Mouse (Mus musculus) kidney, adult 8-10 months (tissue): Measurements from ENCODE around the gene Hist4h4.

ENCODE experiments used
- DNase-seq, 2 experiments: peaks; one replicate each; pipeline ENCODE4 v3.0.0; 2022

The Hist4h4 gene

GRCm38 (mm10) chr6:136803739-136804633 is at the start of gene Hist4h4:
Hist4h4 (minus strand) TSS chr6:136804415.
- peak; percentile 94 to 96 for DNase-seq

DNA sequence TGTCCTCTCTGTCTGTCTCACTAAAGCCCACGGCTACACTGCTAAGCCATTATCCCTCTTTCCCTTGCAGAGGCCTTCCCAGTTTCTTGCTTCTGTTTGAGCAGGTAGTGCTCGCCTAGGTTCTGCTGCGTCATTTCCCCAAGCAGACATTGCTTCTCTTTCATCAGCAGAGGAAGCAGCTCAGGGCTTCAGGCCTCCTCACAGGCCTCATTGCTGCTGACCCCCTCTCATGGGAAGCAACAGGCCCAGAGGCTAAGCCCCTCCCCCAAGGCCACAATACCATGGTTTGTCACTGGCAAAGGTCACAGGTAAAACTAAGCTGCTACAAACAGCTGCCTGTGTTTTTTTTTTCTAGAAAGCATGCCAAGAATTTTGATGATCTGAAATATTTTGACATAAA is 48.5 kb upstream of the Hist4h4 start:
- DNase-seq, result peak in 1 of 2 experiments; percentile 14

GRCm38 (mm10) chr6:136852348-136852747 is 48.1 kb upstream of the Hist4h4 start:
- DNase-seq, result peak; percentile 31 to 43

- no peak for DNase-seq
These were observed 46.1 kb upstream of the Hist4h4 start for GRCm38 (mm10) chr6:136850267-136850666.

DNA sequence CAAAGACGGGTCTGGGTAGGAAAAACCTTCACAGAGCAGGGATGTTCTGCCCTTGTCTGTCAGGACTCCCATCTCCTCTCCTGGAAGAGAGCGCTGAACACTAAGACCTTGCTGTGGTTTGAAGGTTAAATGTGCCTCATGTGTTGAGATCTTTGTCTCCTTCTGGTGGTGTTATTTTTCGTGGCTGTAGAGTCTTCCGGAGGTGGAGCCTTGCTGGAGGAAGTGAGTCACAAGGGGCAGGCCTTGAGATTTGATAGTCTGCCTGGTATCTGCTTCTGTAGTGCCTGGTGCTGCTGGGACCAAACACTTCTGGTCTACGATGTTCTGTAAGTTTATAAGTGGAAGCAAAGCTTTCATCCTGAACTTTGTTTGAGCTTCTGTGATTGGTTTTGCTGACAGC is 44.8 kb upstream of the Hist4h4 start:
- DNase-seq, result no peak

DNA sequence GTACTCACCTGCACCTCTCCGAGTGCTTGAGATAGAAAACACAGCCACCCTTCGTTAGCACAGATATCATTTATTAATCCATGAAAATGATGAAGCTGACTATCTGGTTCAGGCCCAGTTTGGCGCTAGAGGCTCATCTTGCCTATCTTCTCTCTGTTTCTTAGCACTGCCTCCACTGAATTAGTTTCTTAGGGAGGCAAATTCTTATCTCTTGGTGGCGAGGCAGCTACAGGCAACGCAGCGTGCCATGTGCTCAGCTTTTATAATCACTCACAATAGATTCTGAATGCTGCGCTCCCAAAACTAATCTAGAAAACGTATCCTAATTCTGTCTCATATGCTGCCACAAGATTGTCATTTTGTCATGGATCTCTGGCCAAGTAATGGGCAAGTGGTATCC is 44.2 kb upstream of the Hist4h4 start:
- no peak for DNase-seq

GRCm38 (mm10) chr6:136847790-136848189 is 43.6 kb upstream of the Hist4h4 start:
- DNase-seq, result peak; percentile 32 to 67

- DNase-seq, result no peak
These were observed 43.1 kb upstream of the Hist4h4 start for GRCm38 (mm10) chr6:136847267-136847666.

DNA sequence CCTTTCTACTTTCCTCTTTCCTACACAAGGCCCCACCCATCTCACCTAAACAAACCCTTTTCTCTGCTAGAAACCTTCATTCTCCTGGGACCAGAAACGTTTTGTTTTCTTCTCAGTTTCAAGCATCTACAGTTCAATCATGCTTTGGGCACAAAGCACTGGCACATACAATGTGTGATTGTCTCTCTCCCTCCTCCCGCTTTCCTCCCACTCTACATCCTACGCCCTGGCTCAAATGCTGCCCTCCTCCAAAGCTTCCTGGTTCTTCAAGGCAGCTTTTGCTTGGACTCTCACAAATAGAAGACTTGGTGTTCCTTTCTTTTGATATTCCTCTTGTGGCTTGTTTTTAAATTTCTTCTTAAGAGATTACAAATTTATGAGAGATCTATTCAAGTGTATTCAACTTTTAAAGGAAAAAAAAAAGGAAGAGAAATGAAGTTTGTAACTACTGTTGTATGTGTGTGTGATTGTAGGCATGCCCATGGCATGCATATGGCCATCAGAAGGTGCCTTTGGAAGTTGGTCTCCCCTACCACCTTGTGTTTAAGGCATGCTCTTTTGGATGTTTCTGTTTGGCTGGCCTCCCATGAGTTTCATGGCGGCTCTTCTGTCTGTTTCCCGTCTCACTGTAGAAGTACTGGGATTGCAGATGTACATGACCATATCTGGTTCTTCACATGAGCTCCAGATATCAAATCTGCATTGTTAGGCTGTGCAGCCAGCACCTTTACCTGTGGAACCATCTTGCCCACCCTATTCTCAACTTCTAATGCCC is 41.7 kb upstream of the Hist4h4 start:
- no peak for DNase-seq

- DNase-seq, result no peak
These were observed 40.7 kb upstream of the Hist4h4 start for GRCm38 (mm10) chr6:136844903-136845302.

DNA sequence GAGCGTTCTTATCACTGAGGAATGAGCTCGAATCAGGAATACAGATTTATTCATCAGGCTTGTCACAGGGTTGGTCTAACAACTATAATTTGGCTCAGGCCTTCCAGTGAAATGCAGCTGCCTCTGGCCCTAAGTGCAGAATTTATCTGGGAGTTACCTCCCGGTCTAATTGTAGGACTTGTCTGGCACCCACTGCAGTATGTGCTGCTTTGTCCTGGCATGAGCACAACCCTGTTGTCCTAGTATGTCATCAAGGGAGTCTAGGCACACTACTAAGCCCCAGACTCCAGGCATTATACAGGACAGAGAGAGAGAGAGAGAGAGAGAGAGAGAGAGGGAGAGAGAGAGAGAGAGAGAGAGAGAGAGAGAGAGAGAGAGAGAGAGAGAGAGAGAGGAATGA is 33.1 kb upstream of the Hist4h4 start:
- no peak for DNase-seq

GRCm38 (mm10) chr6:136835352-136835751 is 31.1 kb upstream of the Hist4h4 start, which contains the start of gene Smco3:
Smco3 (minus strand) TSS chr6:136835452.
- no peak for DNase-seq

DNA sequence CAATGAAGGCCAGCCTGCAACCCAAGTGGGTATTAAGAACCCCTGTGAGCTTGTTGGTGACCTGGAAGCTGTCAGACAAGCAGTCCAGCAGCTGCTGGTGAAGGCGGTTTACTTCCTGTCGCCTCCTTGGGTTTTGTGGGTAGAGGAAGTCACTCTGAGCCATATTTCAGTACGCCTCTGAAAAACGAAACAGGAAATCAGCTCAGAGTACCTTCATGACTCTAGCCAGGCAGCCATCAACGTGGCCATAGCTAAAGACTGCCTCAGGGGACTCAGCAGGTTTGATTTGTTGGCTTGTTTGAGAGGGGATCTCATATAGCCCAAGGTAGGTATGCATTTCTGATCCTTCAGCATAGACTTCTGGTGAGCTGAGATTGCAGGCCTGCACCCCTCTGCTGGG is 27.5 kb upstream of the Hist4h4 start:
- DNase-seq, result no peak

GRCm38 (mm10) chr6:136828681-136829080 is 24.5 kb upstream of the Hist4h4 start:
- no peak for DNase-seq

DNA sequence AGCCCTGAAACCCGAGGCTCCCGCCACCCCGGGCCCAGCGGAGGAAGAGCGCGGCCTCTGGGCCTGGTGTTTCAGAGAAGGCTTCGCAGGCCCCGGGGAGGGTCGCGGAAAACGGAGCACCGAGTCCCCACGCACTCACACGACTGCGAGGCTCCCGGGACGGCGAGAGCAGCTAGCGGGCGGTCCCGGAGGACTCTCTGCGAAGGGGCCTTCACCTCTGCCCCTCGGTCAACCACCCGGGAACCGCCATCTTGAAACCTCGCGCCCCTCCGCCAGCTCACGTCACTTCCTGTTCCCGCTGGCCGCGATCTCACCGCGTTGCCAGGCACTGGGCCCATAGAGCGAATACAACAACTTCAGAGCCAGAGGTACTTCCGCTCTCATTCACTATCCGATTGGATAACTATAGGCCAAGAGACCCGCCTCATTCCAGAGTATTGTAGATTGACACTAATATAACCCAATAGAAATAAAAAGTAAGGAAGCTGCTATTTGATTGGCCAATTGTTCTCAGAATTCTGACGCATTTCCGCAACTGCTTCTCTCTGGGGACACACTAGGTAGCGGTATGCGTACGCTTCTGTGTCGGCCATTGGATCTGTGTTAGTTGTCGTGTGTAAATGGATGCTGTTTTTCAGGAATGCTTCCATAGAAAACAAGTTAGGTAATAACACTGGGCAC is 23.8 kb upstream of the Hist4h4 start, which contains the start of gene Wbp11:
Gene Wbp11 (minus strand): TSS at position 353 of the 681 bp plus-strand sequence.
- peak; percentile 96 to 98 for DNase-seq

DNA sequence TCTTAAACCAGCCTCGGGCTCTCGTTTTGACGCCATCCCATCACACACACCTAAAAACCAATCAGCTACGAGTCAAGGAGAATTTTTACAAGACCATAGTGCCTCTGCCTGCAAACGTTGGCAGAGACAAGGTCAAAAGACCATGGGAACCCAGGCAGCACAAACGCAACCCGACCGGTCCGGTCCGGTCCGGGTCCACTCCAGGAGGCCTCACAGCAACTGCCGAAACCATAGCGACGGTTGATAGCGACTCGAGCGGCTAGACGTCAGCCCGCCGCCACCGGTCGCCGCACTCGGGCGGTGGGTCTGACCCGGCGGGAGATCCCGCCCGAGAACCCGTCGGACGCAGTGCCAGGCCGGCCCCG is 23.3 kb upstream of the Hist4h4 start, which contains the start of gene BC049715:
Gene BC049715 (plus strand): TSS at position 111 of the 365 bp plus-strand sequence.
- DNase-seq, result peak; percentile 45 to 47

- no peak for DNase-seq
These were observed 22.9 kb upstream of the Hist4h4 start for GRCm38 (mm10) chr6:136827116-136827515.

DNA sequence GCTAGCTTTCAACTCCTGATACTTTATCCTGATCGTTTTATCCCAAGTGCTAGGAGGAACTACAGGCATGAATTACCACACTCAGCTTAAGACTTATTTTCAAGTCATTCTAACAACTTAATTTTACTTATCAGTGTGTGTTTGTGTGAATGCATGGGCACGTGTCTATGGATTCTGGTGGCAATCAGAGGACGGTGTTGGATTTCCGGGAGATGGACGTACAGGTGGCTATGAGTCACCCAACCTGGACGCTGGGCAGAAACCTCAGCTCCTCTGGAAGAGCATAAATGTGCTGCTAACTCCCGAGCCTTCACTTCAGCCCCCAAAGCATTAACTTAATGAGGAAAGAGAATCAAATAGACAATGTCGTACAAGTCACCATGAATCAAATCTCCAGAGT is 20.8 kb upstream of the Hist4h4 start:
- DNase-seq, result no peak

DNA sequence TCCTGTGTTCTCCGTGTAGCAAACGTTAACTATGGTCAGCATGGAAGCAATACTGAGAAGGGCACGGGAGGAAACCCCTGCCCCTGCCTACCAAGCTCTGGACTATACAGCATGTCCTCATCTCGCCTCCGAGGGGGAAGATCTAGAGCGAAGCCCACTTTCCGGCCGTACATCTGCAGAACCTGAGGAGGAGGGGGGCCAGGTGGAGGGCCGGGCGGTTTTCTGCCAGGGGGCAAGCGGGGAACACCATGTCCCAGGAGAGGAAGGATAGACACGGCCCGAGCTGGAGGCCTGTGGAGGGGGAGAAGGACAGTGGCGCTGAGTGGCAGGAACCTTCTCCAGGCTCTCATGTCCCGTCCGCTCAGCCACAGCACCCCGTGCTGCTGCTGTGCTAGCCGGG is 16.9 kb upstream of the Hist4h4 start:
- DNase-seq, result no peak

DNA sequence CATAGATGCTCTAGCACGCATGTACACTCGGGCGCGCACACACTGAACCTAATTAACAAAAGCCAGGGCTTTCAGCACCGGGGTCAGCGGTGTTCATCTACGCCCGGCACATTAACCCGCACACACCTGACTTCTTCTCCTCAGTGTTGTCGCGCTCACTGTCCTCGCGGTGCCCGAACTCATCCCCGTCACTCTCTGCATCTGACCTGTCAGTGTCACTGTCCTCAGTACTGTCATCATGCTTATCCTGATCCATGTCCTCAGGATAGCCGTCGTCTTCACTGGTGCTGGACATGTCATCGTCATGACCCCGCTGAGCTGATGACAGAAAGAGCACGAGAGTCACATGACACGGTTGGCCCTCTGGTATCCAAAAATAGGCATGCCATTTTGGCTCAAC is 16.2 kb upstream of the Hist4h4 start:
- no peak for DNase-seq

- no peak for DNase-seq
These were observed 13.3 kb upstream of the Hist4h4 start for GRCm38 (mm10) chr6:136817549-136817948.

- no peak for DNase-seq
These were observed 12.6 kb upstream of the Hist4h4 start for GRCm38 (mm10) chr6:136816826-136817225.

DNA sequence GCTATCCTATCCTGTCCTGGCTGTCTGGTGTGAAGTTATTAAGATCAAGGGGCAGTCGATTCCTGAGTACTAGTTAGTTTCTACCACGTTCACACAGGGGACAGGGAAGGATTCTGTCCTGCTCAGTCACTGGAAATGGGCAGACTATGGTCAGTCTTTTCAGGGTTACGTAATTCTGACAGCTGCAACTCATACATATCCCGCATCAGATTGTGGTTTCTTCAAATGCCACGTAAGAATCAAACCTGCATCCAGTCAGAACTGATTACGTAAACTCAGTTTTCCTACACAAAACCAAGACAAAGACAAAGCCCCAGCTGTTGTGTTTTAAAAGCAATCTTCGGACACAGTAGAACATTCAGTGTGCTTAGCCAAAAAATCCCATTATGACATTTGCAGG is 11.2 kb upstream of the Hist4h4 start:
- no peak for DNase-seq
